Mouse (Mus musculus) spleen, postnatal 36 days (tissue): ENCODE results near the gene Zc3h18.
A peak's percentile ranks its signal among the peaks of the same experiment; 100 is the strongest.

Experiments used
- DNase-seq, 2 experiments: peaks; one replicate each; pipeline ENCODE4 v3.0.0; 2022; ENCODE audit warnings: low spot score in 2 of 2, mixed read lengths in 1 of 2

Zc3h18 gene

GRCm38 (mm10) chr8:122436146-122436545 lies 59.7 kb downstream of the Zc3h18 start:
- DNase-seq, result no peak

- no peak for DNase-seq
Measured at GRCm38 (mm10) chr8:122436586-122437125, 60.2 kb downstream of the Zc3h18 start.

DNA sequence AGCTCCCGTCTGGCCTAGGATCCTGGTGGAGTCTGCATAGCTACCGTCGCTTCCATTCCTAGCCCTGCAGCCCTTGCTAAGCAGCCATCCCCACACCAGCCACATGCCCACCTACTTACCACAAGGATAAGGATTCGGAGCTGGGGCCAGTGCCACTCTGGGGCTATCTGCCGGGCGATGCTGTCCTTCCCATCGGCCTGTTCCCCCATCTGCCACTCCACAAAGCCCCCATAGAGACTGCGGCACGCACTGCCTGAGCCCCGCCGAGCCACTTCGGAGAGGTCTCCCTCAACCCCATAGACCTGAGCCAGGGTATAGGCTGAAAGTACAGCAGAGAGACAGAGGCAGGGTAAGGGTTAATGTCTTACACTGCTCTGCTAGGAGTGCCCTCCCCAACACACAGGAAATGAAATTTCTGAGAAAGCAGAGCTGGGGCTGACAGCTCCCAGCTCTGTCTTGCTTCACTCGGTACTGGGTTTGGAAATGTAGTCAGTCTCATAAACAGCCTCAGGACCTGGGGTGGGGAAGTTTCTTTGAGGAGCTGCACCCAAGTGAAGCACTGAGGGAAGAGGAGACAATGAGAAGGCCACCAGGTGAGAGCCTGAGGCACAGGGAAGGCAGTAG lies 61.4 kb downstream of the Zc3h18 start:
- DNase-seq, result peak in 1 of 2 experiments; percentile 35

DNA sequence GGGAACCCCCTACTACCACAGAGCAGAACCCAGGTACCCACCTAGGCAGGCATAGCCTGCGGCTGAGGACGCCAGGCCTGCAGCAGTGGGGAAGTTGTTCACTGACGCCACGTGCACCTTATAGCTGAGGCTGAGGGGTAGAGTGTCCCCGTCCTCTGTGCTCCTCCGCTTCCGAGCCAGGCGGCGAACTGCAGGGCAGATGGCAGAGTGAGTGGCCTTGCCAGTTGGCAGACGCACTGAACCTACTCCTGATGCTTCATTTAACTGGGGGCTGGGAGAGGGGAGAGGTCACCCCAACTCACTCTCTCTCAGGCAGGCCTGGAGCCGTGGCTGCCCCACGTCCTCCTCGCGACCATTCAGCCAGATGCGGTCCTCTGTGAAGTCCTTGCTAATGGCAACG lies 62.9 kb downstream of the Zc3h18 start:
- DNase-seq, result no peak

DNA sequence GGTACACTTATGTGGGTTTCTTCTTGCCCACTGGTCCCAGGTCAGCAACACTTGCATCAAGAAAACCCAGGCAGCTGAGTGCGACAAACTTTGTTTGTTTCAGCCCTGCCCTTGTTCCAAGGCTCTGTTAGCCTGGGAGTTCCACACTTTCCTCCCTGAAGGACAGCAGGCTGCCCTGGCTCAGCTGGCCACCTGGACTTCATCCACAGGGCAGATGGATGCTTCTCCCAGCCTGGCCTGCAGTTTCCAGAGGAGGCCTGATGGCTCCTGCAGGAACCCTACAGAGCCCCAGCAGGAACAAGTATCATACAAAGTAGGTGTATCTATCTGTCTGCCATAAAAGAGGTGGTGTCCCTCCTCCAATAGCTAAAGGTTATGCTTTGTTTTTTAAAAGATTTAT lies 64.9 kb downstream of the Zc3h18 start:
- no peak for DNase-seq

- DNase-seq, result no peak
Measured at GRCm38 (mm10) chr8:122442356-122442755, 65.9 kb downstream of the Zc3h18 start.

GRCm38 (mm10) chr8:122442781-122443180 lies 66.4 kb downstream of the Zc3h18 start:
- no peak for DNase-seq

- DNase-seq, result peak; percentile 99
Measured at GRCm38 (mm10) chr8:122443262-122444006, 67.0 kb downstream of the Zc3h18 start, which contains the start of gene Mvd. Gene Mvd, minus strand, starts transcription at chr8:122443422.

DNA sequence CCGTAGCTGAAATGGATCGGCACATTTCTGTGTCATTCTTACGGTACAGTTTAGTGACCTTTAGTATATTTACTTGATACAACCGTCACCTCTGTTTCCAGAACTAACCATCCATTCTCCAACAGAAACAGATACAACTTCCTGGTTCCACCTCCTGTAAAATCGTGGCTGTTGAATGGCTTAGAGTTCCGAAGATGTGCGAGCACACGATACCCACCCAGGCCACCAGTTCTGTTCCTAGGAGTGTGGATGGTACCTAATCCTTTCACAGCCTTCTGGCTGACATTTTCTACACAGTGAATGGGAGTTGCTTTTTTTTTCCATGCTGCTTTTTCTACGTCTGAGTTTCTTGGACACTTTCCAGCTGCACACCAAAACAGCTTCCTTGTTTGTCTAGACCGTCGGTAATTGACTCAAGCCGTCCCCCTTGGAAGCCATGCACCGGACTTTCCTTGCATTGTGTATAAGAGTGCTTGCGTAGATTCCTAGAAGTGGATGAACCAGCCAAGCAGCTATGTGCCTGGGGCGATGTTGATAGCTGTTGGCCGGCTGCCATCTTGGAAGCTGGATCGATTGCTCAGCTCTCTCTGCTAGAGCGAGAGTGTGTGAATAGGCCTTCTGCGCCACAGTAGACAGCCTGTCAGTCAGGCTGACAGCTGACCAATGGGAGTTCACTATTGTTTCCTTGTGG lies 67.8 kb downstream of the Zc3h18 start:
- DNase-seq, result peak; percentile 68 to 77

GRCm38 (mm10) chr8:122445203-122445602 lies 68.8 kb downstream of the Zc3h18 start:
- DNase-seq, result no peak

DNA sequence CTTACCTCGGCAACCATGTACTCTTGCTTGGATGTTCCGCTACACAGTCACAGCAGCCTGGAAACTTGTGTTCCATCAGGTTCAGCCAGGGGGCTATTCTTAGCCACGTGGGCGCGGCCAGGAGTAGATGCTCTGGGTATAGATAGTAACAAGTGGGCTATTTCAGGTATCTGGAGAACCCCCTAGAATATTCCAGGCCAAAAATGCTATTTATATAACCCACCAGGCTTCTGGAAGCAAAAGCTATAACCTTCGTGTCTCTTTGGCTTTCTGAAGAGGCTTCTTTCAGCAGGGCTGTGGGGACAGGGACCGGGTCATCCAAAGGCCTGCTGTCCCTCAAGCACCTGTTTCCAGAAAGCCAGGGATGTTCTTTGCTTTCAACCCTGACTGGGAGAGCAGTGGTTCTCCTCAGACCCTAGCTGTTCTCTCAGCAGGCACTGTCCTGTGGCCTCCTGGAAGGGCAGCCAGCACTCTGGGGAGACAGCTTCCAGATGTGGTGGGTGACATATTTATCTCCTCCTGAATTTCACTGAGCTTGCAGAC lies 74.8 kb downstream of the Zc3h18 start:
- no peak for DNase-seq

DNA sequence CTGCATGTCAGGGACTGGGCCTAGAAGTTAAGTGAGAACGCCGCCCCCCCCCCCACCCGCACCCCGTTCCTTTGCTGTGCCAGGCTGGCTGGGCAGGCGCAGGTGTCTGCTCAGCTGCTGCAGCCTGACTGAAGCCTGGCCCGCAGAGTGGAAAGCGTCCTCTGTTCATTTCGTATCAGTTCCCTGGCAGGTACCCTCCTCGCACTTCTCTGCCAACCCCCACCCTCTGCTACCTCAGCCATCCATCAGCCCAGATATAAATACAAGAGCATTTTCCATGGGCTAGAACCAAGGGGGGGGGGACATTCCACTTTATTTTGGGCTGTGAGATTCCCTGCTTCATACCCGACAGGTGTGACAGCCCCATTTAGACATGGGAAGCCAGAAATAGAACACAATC lies 75.7 kb downstream of the Zc3h18 start:
- no peak for DNase-seq

GRCm38 (mm10) chr8:122454409-122454808 lies 78.0 kb downstream of the Zc3h18 start:
- no peak for DNase-seq

GRCm38 (mm10) chr8:122457171-122457570 lies 80.8 kb downstream of the Zc3h18 start:
- DNase-seq, result no peak

- no peak for DNase-seq
Measured at GRCm38 (mm10) chr8:122459218-122459900, 83.0 kb downstream of the Zc3h18 start.

DNA sequence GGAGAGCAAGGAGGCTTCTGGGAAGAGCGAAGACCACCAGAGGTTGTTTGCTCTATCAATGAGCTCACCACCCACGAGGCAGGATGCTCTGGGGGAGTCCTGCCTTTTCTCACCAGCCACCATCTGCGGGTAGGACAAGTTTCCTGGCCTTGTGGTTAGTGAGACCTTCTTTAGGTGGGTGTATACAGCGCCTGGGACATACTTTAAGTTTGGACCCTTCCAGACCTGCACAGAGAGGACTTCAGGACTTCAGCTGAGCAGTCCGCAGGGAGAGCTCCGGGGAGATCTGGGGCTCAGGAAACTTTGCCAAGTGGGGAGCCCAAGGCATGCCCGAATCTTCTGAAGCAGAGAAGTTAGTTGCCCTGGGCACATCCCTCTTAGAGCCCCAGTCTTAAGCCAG lies 83.6 kb downstream of the Zc3h18 start:
- DNase-seq, result no peak

DNA sequence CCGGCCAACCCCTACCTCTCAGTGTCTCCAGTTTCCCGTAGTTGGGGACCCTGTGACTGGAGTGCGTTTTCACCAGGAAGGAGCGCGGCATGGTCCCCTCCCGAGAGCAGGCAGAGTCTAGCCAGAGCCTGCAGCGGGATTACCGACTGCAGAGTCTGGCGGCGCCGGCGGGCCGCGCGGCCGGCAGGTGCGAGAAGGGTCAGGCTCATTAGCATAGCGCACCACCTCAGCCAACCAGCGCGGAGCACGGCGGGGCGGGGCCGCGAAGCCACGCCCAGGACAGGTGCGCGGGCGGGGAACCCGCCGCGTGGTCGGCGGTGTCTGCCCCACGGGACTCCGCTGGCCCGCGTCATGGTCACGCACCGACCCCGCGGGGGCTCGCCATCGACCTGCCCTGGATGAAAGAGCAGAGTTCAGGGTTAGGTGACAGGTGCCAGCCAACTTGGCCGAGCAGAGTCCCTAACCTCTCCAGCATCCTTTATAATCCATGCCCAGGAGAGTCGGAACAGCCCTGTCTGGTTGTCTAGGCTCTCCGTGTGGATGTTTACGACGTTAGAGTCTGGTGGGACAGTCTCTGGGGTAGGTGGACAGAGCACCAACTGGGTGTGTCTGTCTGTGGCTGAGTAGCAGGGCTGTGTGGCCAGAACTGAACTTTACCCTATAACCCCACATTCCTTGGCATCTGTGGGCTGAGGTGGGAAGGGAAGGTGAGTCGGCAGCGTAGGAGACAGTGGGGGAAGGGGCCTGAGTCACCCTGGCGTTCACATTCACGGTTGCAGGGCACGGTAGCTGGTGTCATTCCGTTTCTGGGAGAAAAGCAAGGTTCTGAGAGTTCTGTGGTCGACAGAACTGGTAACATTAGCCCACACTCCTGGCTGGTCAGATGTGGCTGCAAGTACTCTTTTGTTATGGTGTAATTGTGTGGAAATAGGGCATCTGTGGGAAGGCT lies 84.4 kb downstream of the Zc3h18 start, which contains the start of gene Snai3:
Gene Snai3 (minus strand): TSS at position 210 of the 949 bp plus-strand sequence.
- DNase-seq, result peak; percentile 70

GRCm38 (mm10) chr8:122461473-122462148 lies 85.2 kb downstream of the Zc3h18 start:
- DNase-seq, result no peak

- DNase-seq, result no peak
Measured at GRCm38 (mm10) chr8:122462510-122462909, 86.1 kb downstream of the Zc3h18 start.
